Mouse (Mus musculus) heart, postnatal 0 days (tissue): ENCODE results near the gene Sh2d3c. TPM values are rescaled to one million over a fixed set of nuclear protein-coding genes. Genes with fewer than 3 reads are reported as not detected.

Experiments used
- ATAC-seq: fragments of 200-750 bp; cut with Nextera tagmentation; 2 replicates; pipeline ENCODE4 v1.8.0; 2017; ENCODE audit warnings: low read depth, moderate number of reproducible peaks, moderate library complexity; ENCODE audit not compliant: insufficient read depth
- DNase-seq: peaks from one replicate; pipeline ENCODE4 v3.0.0-alpha.2; 2016; ENCODE audit warnings: low spot score
- H3K27ac ChIP-seq: fragments of 300-500 bp; sonication (generic); 2 replicates; pipeline ENCODE4 v1.5.1; 2014; ENCODE audit warnings: low read depth, mild to moderate bottlenecking
- H3K27me3 ChIP-seq: fragments of 300-500 bp; sonication (generic); 2 replicates; pipeline ENCODE4 v1.6.1; 2014; ENCODE audit warnings: low read length, mixed read lengths; ENCODE audit not compliant: control insufficient read depth, insufficient read depth
- H3K36me3 ChIP-seq: fragments of 300-500 bp; sonication (generic); replicated peaks from 2 replicates; pipeline ENCODE4 v1.6.1; 2014; ENCODE audit warnings: low read length, mixed read lengths; ENCODE audit not compliant: control insufficient read depth, insufficient read depth
- H3K4me1 ChIP-seq: fragments of 300-500 bp; sonication (generic); 2 replicates; pipeline ENCODE4 v1.6.1; 2014; ENCODE audit warnings: antibody characterized with exemption; ENCODE audit not compliant: control insufficient read depth, insufficient read depth
- H3K4me2 ChIP-seq: fragments of 300-500 bp; sonication (generic); 2 replicates; pipeline ENCODE4 v1.6.1; 2014; ENCODE audit warnings: low read depth, mild to moderate bottlenecking, low read length, moderate library complexity
- H3K4me3 ChIP-seq: fragments of 300-500 bp; sonication (generic); 2 replicates; pipeline ENCODE4 v1.5.1; 2014; ENCODE audit warnings: low read depth, low read length
- H3K9ac ChIP-seq: fragments of 300-500 bp; sonication (generic); replicated peaks from 2 replicates; pipeline ENCODE4 v1.6.1; 2014; ENCODE audit warnings: low read depth, low read length, mixed read lengths
- H3K9me3 ChIP-seq: fragments of 300-500 bp; sonication (generic); replicated peaks from 2 replicates; pipeline ENCODE4 v1.6.1; 2016; ENCODE audit warnings: low read length; ENCODE audit not compliant: control insufficient read depth
- CTCF ChIP-seq: IDR thresholded peaks from 2 replicates; pipeline ENCODE4 v1.5.1; 2016; ENCODE audit warnings: antibody characterized with exemption, control low read depth, low read depth
- EP300 ChIP-seq: IDR thresholded peaks from 2 replicates; pipeline ENCODE4 v1.6.1; 2016; ENCODE audit warnings: antibody characterized with exemption, low read depth
- WGBS: fragments of 180-500 bp; shearing (Covaris S2); extraction: QIAGEN DNeasy Blood & Tissue Kit; methylation state at CpG from one replicate; pipeline ENCODE4 v1.1.7; 2014; 5-methylcytosine and 5-hydroxymethylcytosine counted together
- polyA plus RNA-seq: library from polyadenylated mRNA; unstranded; fragments of >200 nt; fragmentation: Nextera tagmentation; extraction: Ambion mirVana; gene quantifications from 2 replicates; pipeline ENCODE4 v1.2.1, GENCODE M21; 2015
- total RNA-seq: library from RNA; depleted of rRNA; stranded (reverse); fragments of >200 nt; gene quantifications from 2 replicates; pipeline ENCODE4 v1.2.3, GENCODE M21; 2014; ENCODE audit warnings: low replicate concordance

The Sh2d3c gene
- total and polyA plus RNA-seq, 2 experiments from 2014 or later = 17.0 to 24.2 TPM

DNA sequence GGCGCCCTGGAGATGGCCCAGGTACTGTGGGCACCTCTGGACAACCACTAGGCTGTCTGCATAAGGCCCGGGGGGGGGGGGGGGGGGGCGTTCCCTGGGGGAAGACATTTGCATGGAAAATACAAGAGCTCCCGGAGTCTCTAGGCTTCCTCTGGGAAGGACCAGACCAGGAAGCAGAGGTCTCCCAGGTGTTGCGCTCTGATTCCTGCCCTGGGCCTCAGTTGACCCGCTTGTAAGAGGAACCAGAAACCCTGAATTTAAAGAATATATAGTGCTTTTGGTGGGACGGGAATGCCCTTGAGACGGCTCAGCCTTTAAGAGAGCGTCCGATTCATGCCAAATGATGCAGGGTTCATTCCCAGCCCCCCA, 30.8 kb downstream of the Sh2d3c start:
- Histone ChIP-seq H3K9me3 (no peaks in the 10 kb centered on the region), H3K27me3 (no peaks in the 10 kb centered on the region), H3K36me3 (peaks cover 57% of the 10 kb centered on the region), H3K4me1 (no peaks in the 10 kb centered on the region), H3K4me2 (peak overlapping the region; percentile 64), H3K4me3 (peak overlapping the region; percentile 41), H3K9ac (no peak overlapping the region), H3K27ac (no peak overlapping the region)
- WGBS = 38% methylated on average over 10 of the region's 10 CpGs
- ATAC-seq (no peak; the same call in 1 of the 2 replicates), DNase-seq (no peak)
- no peak for TF ChIP-seq EP300
- TF ChIP-seq CTCF = no peak

GRCm38 (mm10) chr2:32752181-32752580, 31.3 kb downstream of the Sh2d3c start:
- H3K36me3 ChIP-seq = peaks cover 52% of the 10 kb centered on the region
- H3K27me3 ChIP-seq = no peaks in the 10 kb centered on the region
- ATAC-seq = no peak
- H3K9me3 ChIP-seq = no peaks in the 10 kb centered on the region
- H3K4me3 ChIP-seq = no peak overlapping the region
- H3K9ac ChIP-seq = no peak overlapping the region
- peak overlapping the region; percentile 64 for H3K4me2 ChIP-seq
- no peak overlapping the region for H3K27ac ChIP-seq
- peak; percentile 27 for DNase-seq
- 60% methylated on average over 10 of the region's 10 CpGs for WGBS
- H3K4me1 ChIP-seq = no peaks in the 10 kb centered on the region
- TF ChIP-seq EP300 (no peak), CTCF (peak; percentile 35)

- H3K27ac ChIP-seq = no peak overlapping the region
- 32% methylated on average over 6 of the region's 6 CpGs for WGBS
- peaks cover 49% of the 10 kb centered on the region for H3K36me3 ChIP-seq
- H3K9ac ChIP-seq = no peak overlapping the region
- 0 out of 2 replicates have a peak overlapping the region, but pooled peaks have one; percentile 65 for H3K4me2 ChIP-seq
- TF ChIP-seq EP300 (no peak; the same call in 1 of the 2 replicates), CTCF (no peak)
- no peaks in the 10 kb centered on the region for H3K27me3 ChIP-seq
- no peaks in the 10 kb centered on the region for H3K9me3 ChIP-seq
- no peaks in the 10 kb centered on the region for H3K4me1 ChIP-seq
- no peak for DNase-seq
- H3K4me3 ChIP-seq = peak overlapping the region; percentile 60; the same call in 1 of the 2 replicates
- ATAC-seq = no peak
These were observed 35.8 kb downstream of the Sh2d3c start for GRCm38 (mm10) chr2:32756674-32757055.

DNA sequence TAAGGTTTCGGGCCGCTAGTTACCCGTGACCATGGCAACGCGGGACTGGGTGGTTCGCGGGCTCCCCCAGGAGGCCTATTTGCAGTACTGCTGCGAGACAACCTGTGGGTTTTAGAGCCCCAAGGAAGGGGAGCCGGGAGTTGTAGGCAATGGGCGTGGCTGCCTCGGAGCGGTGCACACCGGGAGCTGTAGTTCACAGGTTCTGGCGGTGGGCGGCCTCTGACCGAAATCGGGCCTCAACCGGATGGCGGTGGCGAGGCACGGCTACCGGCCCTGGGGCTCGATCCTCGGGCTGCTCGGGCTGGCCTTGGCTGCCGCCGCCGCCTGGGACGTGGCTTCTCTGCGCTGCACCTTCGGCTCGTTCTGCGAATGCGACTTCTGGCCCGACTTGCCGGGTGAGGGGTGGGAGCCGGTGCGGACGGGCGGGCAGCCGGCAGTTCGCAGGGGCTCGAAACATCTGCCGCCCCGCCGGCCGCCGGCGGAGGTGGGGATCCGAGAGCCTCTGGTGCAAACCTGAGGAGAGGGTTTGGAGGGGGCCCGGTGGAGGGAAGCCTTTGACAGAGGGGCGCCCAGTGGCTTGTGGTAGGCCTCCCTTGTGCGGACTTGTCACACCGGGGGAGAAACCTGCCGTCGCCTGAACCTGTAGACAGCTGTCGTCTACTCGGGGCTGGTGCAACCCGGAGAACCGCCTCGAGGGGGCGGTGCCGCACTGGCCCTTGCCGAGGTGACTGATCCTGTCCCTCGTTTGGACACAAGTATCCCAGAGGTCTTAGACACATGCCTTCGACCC, 36.4 kb downstream of the Sh2d3c start, which contains the start of gene Tor2a:
Tor2a (plus strand) TSS at position 179 of the 790 bp plus-strand sequence.
- H3K9ac ChIP-seq = peak within 1 kb of the TSS; percentile 77
- DNase-seq = peak; percentile 98
- no peaks in the 10 kb centered on the region for H3K9me3 ChIP-seq
- TF ChIP-seq EP300 (peak; percentile 46; the same call in 1 of the 2 replicates), CTCF (peak; percentile 95)
- H3K36me3 ChIP-seq = peaks cover 53% of the 10 kb centered on the region
- peak; percentile 95 for ATAC-seq
- H3K4me2 ChIP-seq = peak within 1 kb of the TSS; percentile 65
- H3K4me3 ChIP-seq = peak within 1 kb of the TSS; percentile 60
- WGBS = under 1% methylated on average over 64 of the region's 66 CpGs
- peak within 1 kb of the TSS; percentile 84 for H3K27ac ChIP-seq
- H3K4me1 ChIP-seq = no peaks in the 10 kb centered on the region
- H3K27me3 ChIP-seq = no peaks in the 10 kb centered on the region

GRCm38 (mm10) chr2:32758503-32758902, 37.6 kb downstream of the Sh2d3c start:
- H3K9me3 ChIP-seq = no peaks in the 10 kb centered on the region
- 73% methylated on average over 8 of the region's 8 CpGs for WGBS
- no peaks in the 10 kb centered on the region for H3K27me3 ChIP-seq
- no peak for TF ChIP-seq CTCF
- no peak for TF ChIP-seq EP300
- H3K4me2 ChIP-seq = no peak overlapping the region
- H3K4me1 ChIP-seq = no peaks in the 10 kb centered on the region
- no peak overlapping the region for H3K9ac ChIP-seq
- peaks cover 50% of the 10 kb centered on the region for H3K36me3 ChIP-seq
- H3K4me3 ChIP-seq = no peak overlapping the region
- ATAC-seq (no peak), DNase-seq (no peak)
- no peak overlapping the region for H3K27ac ChIP-seq
